Mouse (Mus musculus) ZHBTc4 (cell line): ENCODE measurements around the gene Plekhh2.
A peak's percentile ranks its signal among the peaks of the same experiment; 100 is the strongest.

Experiments used
- DNase-seq: peaks from one replicate; pipeline ENCODE4 v3.0.0-alpha.2; 2011; ENCODE audit warnings: low read depth, low spot score

Plekhh2 gene

DNA sequence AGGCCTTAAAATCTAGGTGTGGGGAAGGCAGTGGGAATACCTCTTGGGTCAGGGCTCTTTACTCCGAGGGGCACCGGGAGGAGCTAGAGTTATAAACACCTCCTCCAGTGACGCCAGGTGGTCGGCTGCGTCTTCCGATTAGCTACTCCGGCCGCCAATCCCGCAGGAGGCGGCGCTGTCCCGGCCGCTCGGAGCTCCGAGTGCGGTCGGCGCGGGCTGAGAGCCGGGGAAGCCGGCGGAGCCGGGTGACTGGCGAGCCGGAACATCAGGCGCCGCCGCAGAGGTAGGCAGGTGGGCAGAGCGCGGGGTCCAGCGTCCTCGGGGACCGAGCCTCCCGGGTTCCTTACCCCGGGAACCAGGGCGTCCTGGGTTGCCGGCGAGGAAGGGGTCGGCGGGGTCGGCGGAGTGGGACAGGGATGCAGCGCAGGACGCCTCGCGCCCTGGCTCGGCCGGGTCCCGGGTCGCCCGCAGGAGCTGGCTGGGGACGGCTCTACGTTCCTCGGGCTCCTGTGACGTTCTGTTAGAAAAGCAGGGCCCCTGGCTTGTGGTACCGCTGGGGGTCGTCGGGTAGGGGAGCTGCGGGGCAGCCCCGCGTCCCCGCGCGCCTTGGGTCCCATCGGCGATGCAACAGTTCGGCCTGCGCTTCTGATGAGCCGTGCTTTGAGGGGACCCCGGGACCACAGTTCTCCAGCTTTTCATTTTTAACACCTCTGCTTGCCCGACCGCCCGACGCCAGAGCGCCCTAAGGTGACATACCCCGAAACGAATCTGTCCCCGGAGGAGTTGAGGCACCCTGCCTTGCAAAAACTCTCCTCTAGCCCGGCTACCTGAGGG lies at the start of gene Plekhh2:
Plekhh2 (plus strand) TSS at position 214 of the 834 bp plus-strand sequence.
- peak; percentile 84 for DNase-seq

- DNase-seq = peak; percentile 94
Observed at GRCm38 (mm10) chr17:84465753-84466608, 45.7 kb upstream of the Plekhh2 start, which contains the start of gene Thada. Gene Thada, minus strand, starts transcription at chr17:84466205.

DNA sequence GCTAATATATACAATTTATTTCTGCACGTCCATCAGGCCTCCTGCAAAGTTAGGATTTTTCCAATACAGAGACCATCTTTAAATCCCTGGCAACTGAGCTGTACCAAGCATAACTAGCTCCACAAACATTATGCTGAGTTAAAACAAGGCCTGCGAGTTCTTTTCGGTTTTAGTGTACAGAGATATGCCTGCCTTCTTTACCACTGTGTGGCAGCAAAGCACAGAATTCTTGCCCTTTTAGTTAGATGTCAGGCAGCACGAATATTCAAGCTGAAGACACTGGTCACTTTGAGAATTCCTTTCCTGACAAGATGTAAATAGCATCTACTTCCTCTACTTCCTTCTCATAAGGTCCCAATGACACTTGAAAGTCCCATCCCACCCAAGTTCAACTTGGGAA lies 37.4 kb upstream of the Plekhh2 start:
- DNase-seq = no peak

- no peak for DNase-seq
Observed at GRCm38 (mm10) chr17:84477176-84477575, 34.5 kb upstream of the Plekhh2 start.

DNA sequence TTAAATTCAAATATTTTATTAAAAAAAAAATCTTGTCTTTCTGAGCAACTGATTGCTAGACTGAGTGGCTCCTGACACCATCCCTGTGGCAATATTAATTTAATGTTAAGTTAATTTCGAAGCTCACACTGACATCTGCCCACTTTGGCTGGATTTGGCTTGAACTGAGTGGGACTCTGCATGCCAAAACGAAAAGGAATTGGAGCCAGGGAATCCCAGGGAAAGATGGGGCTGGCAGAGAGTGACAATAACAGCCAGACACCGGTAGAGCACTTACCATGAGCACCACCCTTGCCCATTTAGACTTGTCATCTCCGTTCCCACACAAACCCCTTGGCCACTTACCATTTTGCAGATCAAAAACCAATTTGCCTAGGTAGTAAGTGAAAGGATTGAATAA lies 33.4 kb upstream of the Plekhh2 start:
- no peak for DNase-seq

DNA sequence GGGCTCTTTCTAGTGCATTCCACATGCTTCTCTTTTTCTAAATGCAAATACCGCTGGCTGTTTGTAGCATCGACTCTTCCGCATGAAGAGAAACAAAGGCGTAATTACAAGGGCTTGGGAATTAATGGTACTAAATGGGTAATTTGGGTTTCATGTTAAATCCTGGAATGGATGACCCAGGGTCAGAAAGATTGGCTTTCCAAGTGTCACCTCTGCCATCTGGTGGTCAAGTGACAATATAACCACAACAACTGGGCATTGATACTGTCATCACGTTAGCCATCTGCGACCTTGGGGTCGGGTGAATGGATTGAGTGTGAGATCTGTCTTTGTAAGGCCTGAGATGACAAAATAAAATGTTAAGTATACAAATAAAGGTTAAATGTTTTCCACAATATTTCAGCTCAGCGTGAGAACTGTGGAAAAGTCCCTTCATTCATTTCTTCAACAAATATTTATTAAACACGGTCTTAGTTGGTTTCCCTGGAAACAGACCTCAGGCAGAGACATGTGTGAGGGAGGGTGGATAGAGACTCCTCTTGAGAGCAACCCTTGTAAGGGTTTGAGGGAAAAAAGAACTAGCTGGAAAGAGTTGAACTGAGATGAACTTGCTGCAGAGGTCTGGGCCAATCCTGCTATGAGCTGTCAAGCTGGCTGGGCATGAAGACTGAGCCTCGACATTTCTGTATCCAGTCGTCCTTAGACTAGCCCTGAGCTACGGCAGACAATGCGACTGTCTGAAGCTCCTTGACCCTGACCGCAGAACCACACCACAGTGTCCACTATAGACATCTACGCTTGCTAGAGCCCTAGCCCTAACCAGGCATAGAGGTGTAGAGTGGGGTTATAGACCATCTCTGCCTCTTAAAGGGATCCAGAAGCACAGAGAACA lies 31.0 kb upstream of the Plekhh2 start:
- DNase-seq = peak; percentile 43

DNA sequence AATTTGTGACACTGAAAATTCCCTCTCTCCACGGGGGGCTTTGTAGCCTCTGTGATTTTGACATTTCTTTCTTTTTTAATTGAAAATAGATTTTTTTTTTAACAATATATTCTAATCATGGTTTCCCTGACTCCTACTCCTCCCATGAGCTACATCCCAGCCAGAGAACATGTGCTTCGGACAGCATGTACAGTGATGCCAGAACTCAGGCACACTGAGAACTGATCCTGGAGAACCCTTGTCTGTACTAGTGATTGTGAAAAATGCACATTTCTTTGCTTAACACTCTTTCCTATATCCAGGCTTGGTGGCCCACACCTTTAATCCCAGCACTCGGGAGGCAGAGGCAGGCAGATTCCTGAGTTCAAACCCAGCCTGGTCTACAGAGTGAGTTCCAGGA lies 28.9 kb upstream of the Plekhh2 start:
- DNase-seq = no peak

GRCm38 (mm10) chr17:84483673-84484320 lies 27.9 kb upstream of the Plekhh2 start:
- DNase-seq = no peak

GRCm38 (mm10) chr17:84487415-84487814 lies 24.3 kb upstream of the Plekhh2 start:
- DNase-seq = no peak

GRCm38 (mm10) chr17:84492255-84492880 lies 19.3 kb upstream of the Plekhh2 start:
- DNase-seq = peak; percentile 63

GRCm38 (mm10) chr17:84497026-84497425 lies 14.7 kb upstream of the Plekhh2 start:
- DNase-seq = peak; percentile 40

- DNase-seq = no peak
Observed at GRCm38 (mm10) chr17:84497559-84497958, 14.1 kb upstream of the Plekhh2 start.

DNA sequence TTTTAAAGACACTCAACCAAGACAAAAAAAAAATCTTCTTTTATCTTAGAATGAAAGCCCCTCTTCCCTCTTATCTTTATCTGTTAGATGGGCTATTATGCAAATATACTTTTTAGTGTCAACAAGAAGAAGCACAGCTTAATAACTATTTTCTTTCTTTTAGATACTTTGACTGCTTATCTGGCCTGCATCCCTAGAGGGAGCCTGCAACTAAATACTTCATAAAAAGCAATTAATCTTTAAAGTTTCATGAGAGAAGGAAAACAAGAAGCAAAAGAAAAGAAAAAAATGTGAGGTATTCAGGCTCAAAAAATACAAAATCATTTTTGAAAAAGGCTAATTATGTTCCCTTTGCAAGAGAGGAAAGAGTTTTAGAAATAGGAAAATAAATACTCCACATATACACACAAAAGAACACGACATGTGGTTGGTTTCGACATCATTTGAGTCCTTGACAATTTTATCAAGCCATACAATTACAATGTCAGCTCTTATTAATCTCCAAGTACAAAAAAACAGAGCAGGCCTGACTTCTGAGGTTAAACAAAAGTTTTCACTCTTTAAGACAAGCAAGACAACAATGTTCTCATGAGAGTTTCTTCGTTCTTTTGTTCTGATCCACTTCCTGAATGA lies 13.6 kb upstream of the Plekhh2 start:
- DNase-seq = no peak

DNA sequence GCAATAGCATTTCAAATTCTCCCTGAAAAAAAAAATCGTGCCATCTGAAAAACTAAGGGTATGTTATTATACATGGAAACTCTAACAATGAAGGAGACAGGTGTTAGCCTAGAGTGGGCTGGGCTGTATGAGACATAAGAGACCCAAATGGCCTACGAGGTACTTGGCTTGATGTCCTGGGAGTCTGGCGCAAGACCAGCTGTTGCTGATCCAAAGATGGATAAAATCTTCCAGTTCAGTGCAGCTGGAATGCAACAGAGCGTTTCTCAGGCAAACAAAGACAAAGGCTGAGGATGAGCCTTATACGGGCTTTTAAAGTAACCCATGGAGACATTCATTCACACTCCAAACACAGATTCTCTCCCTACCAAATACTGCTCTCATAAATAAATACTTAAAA lies 13.1 kb upstream of the Plekhh2 start:
- DNase-seq = no peak

DNA sequence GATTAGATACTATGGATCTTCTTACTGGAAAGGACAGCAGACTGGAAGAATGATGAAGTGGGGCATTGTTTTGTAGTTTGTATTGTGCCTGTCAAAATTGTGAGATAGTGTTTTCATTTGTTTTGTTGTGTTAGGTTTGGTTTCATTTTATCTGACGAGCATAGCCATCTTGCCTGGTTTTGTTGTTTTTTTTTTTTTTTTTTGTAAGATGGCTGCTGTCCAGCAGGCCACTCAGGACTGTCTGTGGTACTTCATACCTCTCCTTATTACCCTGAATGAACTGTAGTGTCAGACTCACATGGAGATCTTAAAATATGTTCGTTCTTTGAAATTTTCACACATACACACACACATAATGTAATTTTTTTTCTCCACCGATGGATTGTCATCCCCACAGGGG lies 9.4 kb upstream of the Plekhh2 start:
- DNase-seq = no peak

DNA sequence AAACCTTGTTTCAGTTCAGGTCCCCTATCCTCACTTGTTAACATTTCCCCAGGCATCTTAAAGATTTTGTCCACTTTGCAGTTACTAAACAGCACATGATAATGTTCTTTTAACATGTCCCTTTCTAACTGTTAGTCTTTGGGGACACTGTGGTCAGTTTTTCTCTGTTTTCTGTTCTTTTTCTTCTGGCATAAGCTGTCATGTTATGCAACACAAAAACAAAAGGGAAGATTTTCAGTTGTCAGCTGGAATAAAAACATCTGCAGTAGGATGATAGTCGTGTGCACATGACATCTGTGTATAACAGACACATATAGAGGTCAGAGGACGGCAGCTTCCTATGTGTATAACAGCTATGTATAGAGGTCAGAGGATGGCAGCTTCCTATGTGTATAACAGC lies 5.8 kb upstream of the Plekhh2 start:
- no peak for DNase-seq

- DNase-seq = no peak
Observed at GRCm38 (mm10) chr17:84508736-84509135, 3.0 kb upstream of the Plekhh2 start.

GRCm38 (mm10) chr17:84509176-84509575 lies 2.5 kb upstream of the Plekhh2 start:
- DNase-seq = no peak

GRCm38 (mm10) chr17:84510355-84510754 lies 1.3 kb upstream of the Plekhh2 start:
- no peak for DNase-seq
